Mouse (Mus musculus) megakaryocyte-erythroid progenitor cell, adult 5-6 weeks (primary cell): ENCODE results near the gene Hivep3. TPM values are rescaled to one million over a fixed set of nuclear protein-coding genes. Genes with fewer than 3 reads are reported as not detected.

Experiments used
- ATAC-seq: replicated peaks from 2 replicates; pipeline ENCODE4 v1.8.0; 2016; ENCODE audit warnings: mild to moderate bottlenecking, inconsistent platforms; ENCODE audit not compliant: severe bottlenecking, poor library complexity, low FRiP score, low TSS enrichment
- total RNA-seq, 2 experiments: library from RNA; stranded (forward) in 1 of 2; stranded (reverse) in 1 of 2; fragments of 200-1000, 215-1000 nt in 1 of 2; fragments of >200 nt in 1 of 2; fragmentation: Nextera tagmentation in 1 of 2; gene quantifications; 2 replicates each; pipeline ENCODE4 v1.2.3; 2014 to 2017

Hivep3 gene
- total RNA-seq, 2 experiments from 2014 or later = 2.5 to 2.9 TPM

DNA sequence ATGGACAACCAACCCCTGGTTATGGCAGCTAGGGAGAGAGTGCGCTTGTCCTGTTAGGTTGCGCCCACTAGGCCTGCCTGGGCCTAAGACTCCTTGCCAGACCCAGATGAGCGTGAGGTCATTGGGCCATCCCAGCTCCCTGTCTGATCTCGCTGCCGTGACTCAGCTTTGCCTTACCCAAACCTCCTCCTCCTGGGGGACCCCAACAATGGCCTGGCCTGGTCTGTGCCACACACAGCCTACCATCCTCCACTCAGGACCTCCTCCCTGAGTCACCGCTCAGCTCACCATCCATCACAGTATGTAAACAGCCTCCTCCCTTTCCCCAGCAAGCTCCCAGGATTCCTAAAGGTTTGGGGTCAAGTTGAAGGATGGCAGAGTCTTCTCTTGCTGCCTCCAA, 418.3 kb downstream of the Hivep3 start:
- no peak for ATAC-seq

DNA sequence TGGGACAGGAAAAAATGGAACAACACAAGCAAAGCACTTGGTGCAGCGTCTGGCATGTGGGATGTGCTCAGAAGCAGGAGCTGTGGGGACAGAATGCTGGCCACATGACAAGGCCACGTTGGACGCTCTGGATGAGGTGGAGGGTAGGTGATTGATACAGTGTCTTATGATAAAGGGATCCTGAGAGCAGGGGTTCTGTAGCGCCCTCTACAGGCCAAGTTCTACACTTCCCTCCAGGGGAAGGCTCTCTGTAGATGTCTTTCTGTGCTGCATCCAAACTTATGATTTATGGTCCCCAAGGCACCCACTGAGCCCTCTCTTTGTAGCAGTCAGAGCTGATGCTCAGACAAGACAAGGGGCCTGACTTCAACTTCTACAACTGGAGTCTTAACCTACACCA, 419.1 kb downstream of the Hivep3 start:
- ATAC-seq = 0 out of 2 replicates have a peak, but pooled peaks have one; percentile 40

DNA sequence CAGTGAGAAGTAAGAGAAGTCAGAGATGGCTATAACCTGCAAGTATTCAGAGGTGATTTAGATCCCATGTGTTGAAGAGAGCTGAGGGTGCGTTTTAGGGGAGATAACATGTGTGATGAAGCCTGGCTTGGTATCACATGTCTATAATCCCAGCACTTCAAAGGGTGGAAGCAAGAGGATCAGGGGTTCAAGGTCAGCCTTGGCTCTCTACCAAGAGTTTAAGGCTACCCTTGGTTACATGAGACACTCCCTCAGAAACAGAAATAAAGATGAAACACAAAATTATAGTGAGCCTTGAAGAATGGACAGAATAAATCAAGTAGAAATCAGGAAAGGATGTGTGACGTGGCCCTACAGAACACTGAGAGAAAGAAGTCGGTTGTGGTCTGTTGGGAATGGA, 420.2 kb downstream of the Hivep3 start:
- ATAC-seq = no peak

DNA sequence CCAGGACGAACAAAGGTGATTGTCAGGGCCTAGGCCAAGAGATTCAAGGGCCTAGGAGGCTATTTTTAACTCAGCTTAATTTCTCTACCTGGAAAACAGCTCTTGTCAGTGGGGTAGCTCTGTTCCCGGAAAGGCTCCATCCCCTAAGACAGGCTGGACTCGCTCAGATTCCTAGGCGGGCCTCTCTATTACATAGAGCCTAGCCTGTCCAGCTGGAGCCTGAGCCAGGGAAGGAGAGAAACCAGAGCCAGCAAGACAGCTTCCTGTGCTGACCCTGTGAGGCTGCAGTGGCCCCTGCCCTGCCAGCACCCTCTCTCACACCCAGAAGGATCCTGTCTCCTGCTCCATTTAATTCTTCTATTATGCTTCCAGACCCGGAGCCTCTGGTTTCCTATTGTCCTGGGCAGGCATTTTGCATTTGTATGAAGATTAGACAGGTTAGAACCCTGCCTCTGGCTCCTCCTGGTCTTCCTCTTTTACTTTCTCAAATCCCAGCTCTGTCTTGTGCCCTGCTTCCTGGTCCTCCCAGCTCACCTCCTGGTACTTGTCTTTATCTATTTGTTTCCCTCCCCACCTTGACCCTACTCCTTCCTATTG, 425.2 kb downstream of the Hivep3 start:
- ATAC-seq = no peak

- peak; percentile 94 for ATAC-seq
These were observed 427.8 kb downstream of the Hivep3 start, which contains the start of gene Edn2 for GRCm38 (mm10) chr4:120161166-120161949. TSS of gene Edn2 (plus strand) at chr4:120161206.

DNA sequence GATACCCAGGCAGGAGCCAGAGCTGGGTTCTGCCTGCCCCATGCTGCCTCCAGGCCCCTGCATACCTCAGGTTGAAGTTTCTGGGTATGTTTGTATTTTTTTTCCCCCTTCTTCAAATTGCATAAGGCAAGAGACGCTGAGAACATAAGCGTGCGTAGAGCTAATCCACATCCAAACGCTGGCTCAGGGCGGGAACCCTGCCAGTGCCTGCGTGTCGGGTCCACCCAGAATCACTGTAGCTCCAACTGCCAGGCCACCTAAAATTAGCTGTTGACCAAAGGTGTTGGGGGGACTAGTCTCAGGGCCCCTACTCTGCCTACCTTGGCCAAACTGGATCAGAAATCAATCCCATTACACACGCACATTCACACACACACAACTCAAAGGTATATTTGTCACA, 429.0 kb downstream of the Hivep3 start:
- no peak for ATAC-seq

DNA sequence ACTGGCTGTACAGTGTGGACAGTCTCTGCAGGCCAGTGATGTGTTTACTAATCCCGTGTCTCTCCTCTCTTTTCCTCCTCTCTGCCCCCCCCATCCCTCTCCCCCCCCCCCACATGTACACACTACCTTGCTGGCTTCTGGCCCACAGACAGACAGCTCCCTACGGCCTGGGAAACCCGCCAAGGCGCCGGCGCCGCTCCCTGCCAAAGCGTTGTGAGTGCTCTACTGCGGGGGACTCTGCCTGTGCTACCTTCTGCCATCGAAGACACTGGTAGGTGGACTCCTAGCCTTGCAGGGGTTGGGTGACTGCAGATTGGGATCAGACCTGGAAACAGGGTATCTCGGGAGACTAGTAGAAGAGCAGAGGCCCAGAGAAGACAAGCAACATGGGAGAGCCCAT, 429.7 kb downstream of the Hivep3 start:
- no peak for ATAC-seq

- no peak for ATAC-seq
These were observed 430.7 kb downstream of the Hivep3 start for GRCm38 (mm10) chr4:120164316-120164715.

- ATAC-seq = no peak
These were observed 434.2 kb downstream of the Hivep3 start for GRCm38 (mm10) chr4:120167778-120168177.

- no peak for ATAC-seq
These were observed 434.8 kb downstream of the Hivep3 start for GRCm38 (mm10) chr4:120168346-120168745.

- ATAC-seq = no peak
These were observed 436.9 kb downstream of the Hivep3 start for GRCm38 (mm10) chr4:120170387-120170936.

GRCm38 (mm10) chr4:120172050-120172684, 438.6 kb downstream of the Hivep3 start:
- no peak for ATAC-seq

DNA sequence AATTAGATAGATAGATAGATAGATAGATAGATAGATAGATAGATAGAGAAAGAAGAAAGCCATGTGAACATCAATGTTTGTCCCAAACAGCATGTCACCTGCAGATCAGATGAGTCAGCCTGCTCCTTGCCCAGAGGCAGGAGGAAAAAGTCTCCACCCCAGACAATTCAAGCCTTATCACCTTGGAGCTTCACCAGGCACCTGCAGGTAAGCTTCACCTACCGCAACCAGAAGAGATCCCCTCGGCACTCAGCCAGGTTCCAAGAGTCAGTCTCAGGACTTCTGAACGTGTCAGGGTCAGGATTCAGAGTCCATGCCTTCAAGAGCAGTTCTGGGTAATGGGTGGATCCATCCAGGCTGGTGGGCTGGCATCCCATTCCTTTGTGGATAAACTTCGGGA, 445.5 kb downstream of the Hivep3 start:
- ATAC-seq = no peak

GRCm38 (mm10) chr4:120180535-120180934, 447.0 kb downstream of the Hivep3 start:
- ATAC-seq = no peak

- ATAC-seq = no peak
These were observed 450.9 kb downstream of the Hivep3 start for GRCm38 (mm10) chr4:120184374-120184991.

DNA sequence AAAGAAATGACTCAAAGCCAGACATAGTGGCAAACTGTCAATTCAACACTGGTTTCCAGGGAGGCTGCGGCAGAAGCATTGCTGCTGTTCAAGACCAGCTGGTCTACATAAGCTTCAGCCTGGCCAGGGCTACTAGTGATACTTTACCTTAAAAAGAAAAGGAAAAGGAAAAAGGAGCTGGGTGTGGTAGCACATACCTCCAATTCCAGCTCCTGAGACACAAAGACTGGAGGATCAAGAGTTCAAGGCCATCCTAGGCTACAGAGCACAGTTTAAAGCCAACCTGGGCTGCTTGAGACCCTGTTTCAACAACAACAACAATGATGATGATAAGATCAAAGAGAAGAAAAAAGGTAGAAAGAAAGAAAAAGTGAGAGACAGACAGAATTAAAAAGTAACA, 452.9 kb downstream of the Hivep3 start:
- ATAC-seq = no peak

- no peak for ATAC-seq
These were observed 453.4 kb downstream of the Hivep3 start for GRCm38 (mm10) chr4:120186934-120187333.
